Mouse (Mus musculus) olfactory bulb, adult 2 months (tissue): ENCODE measurements around the gene Foxc2.

ENCODE experiments used
- CTCF ChIP-seq: fragments of 200-500 bp; IDR thresholded peaks from 2 replicates; pipeline ENCODE4 v1.5.1; 2012; ENCODE audit warnings: low read depth, mild to moderate bottlenecking, low read length, moderate library complexity; ENCODE audit not compliant: insufficient read depth
- POLR2A ChIP-seq: fragments of 200-500 bp; IDR thresholded peaks from 2 replicates; pipeline ENCODE4 v1.6.1; 2012; ENCODE audit warnings: mild to moderate bottlenecking, low read depth, low read length, moderate library complexity; ENCODE audit not compliant: insufficient read depth

GRCm38 (mm10) chr8:121092141-121092540, 23.8 kb upstream of the Foxc2 start:
- no peak for TF ChIP-seq POLR2A
- no peak for TF ChIP-seq CTCF
